Mouse (Mus musculus) forebrain, embryonic 14.5 days (tissue): ENCODE data around the gene Sult1c2. TPM values are rescaled to one million over a fixed set of nuclear protein-coding genes. Genes with fewer than 3 reads are reported as not detected.
"Not testable (repeated sequence)": the region's sequence is repeated elsewhere in the genome, so short reads cannot be mapped to it uniquely, and the experiment has no call there.

Experiments used
- ATAC-seq: fragments of 200-750 bp; cut with Nextera tagmentation; 2 replicates; pipeline ENCODE4 v1.8.0; 2017; ENCODE audit warnings: mild to moderate bottlenecking, moderate library complexity
- DNase-seq: peaks from one replicate; pipeline ENCODE4 v3.0.0-alpha.2; 2015; ENCODE audit warnings: low spot score
- H3K27ac ChIP-seq: fragments of 300-500 bp; sonication (generic); 2 replicates; pipeline ENCODE4 v1.5.1; 2014; ENCODE audit warnings: low read depth, mild to moderate bottlenecking, control low read depth, low read length, moderate library complexity
- H3K27me3 ChIP-seq: fragments of 300-500 bp; sonication (generic); replicated peaks from 2 replicates; pipeline ENCODE4 v1.6.1; 2014; ENCODE audit warnings: low read length, control low read depth, mixed read lengths; ENCODE audit not compliant: control insufficient read depth, insufficient read depth
- H3K36me3 ChIP-seq: fragments of 300-500 bp; sonication (generic); 2 replicates; pipeline ENCODE4 v1.6.1; 2014; ENCODE audit warnings: low read length, control low read depth; ENCODE audit not compliant: control insufficient read depth, insufficient read depth
- H3K4me1 ChIP-seq: fragments of 300-500 bp; sonication (generic); 2 replicates; pipeline ENCODE4 v1.6.1; 2014; ENCODE audit warnings: antibody characterized with exemption, low read length, control low read depth; ENCODE audit not compliant: control insufficient read depth, insufficient read depth
- H3K4me2 ChIP-seq: fragments of 300-500 bp; sonication (generic); 2 replicates; pipeline ENCODE4 v1.6.1; 2014; ENCODE audit warnings: mild to moderate bottlenecking, control low read depth, low read length
- H3K4me3 ChIP-seq: fragments of 300-500 bp; sonication (generic); 2 replicates; pipeline ENCODE4 v1.5.1; 2014; ENCODE audit warnings: low read depth, low read length, control low read depth
- H3K9ac ChIP-seq: fragments of 300-500 bp; sonication (generic); 2 replicates; pipeline ENCODE4 v1.6.1; 2014; ENCODE audit warnings: mild to moderate bottlenecking, low read length, control low read depth, moderate library complexity
- H3K9me3 ChIP-seq: fragments of 300-500 bp; sonication (generic); replicated peaks from 2 replicates; pipeline ENCODE4 v1.6.1; 2016; ENCODE audit warnings: low read length, control low read depth, mixed read lengths; ENCODE audit not compliant: control insufficient read depth
- WGBS: fragments of 180-500 bp; shearing (Covaris S2); extraction: QIAGEN DNeasy Blood & Tissue Kit; methylation state at CpG from one replicate; pipeline ENCODE4 v1.1.7; 2014; 5-methylcytosine and 5-hydroxymethylcytosine counted together
- polyA plus RNA-seq: library from polyadenylated mRNA; unstranded; fragments of >200 nt; fragmentation: Nextera tagmentation; extraction: Ambion mirVana; gene quantifications from 2 replicates; pipeline ENCODE4 v1.2.1, GENCODE M21; 2014

The Sult1c2 gene
- polyA plus RNA-seq, 1 experiment from 2014 or later: not detected

- 56% methylated on average over 3 of the region's 3 CpGs for WGBS
- Histone ChIP-seq H3K4me2 (no peak overlapping the region), H3K4me3 (no peak overlapping the region)
Measured at GRCm38 (mm10) chr17:53833366-53833765, 12.8 kb downstream of the Sult1c2 start.

GRCm38 (mm10) chr17:53803974-53804373 is 42.2 kb downstream of the Sult1c2 start:
- H3K27me3 ChIP-seq, H3K9ac ChIP-seq, ATAC-seq, DNase-seq, H3K4me1 ChIP-seq, H3K36me3 ChIP-seq, H3K9me3 ChIP-seq, H3K4me3 ChIP-seq, H3K27ac ChIP-seq, H3K4me2 ChIP-seq: not testable (repeated sequence)
- WGBS: 88% methylated on average over 16 of the region's 16 CpGs

More at GRCm38 (mm10) chr17:53833366-53833765, 12.8 kb downstream of the Sult1c2 start:
- no peaks in the 10 kb centered on the region for H3K4me1 ChIP-seq
- H3K27ac ChIP-seq: no peak overlapping the region
- H3K9ac ChIP-seq: no peak overlapping the region
- no peak for ATAC-seq
- H3K36me3 ChIP-seq: no peaks in the 10 kb centered on the region
- DNase-seq: peak; percentile 53
- H3K27me3 ChIP-seq: no peaks in the 10 kb centered on the region
- H3K9me3 ChIP-seq: no peaks in the 10 kb centered on the region

DNA sequence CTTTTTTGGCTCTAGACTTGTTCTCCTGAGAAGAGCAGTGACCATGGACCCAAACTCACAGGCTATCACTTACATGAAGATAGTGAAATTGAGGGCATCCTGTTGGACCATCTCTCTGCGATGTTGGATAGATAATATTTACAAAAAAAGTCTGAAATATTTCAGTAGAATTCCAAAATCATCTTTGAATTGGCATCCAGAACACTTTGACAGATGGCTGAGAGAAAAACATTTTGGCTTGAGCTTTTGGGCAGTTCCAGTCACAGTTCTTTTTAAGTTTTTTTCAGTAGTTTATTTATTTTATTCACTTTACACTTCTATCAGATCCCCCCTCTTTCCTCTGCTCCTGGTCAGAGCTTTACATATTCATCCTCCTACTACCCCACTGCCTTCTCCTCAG is 62.8 kb downstream of the Sult1c2 start:
- no peaks in the 10 kb centered on the region for H3K4me1 ChIP-seq
- 68% methylated on average over 1 of the region's 1 CpGs for WGBS
- no peak overlapping the region for H3K9ac ChIP-seq
- no peak overlapping the region for H3K4me3 ChIP-seq
- H3K9me3 ChIP-seq: no peaks in the 10 kb centered on the region
- H3K4me2 ChIP-seq: no peak overlapping the region
- H3K36me3 ChIP-seq: no peaks in the 10 kb centered on the region
- DNase-seq (no peak), ATAC-seq (no peak)
- H3K27ac ChIP-seq: no peak overlapping the region
- no peaks in the 10 kb centered on the region for H3K27me3 ChIP-seq

Other genes with a start within 250 kb of the Sult1c2 start
- gene Sgo1, start 157.0 kb downstream of the Sult1c2 start, polyA plus RNA-seq: 20.3 and 22.9 TPM in 2 replicates
- gene Sult1c1, start 144.3 kb upstream of the Sult1c2 start, polyA plus RNA-seq: not detected in 2 replicates